Comparison of ENCODE assay signal across 14 mouse cellular contexts in genomic region chr14:57349955-57350354, GRCm38 (mm10).
"Had no signal": no experiment of that assay in that cellular context is flagged by ENCODE, and none has a peak within 500 bp of the region (broad histone marks: within the 10 kb centered on the region; RNA-seq: fewer than 3 reads in every experiment).

No protein-coding gene starts in this region.

- H3K36me3 ChIP-seq: limb, embryonic 13.5 days; midbrain, embryonic 12.5 days; neural tube, embryonic 15.5 days had no signal

- H3K9ac ChIP-seq: limb, embryonic 13.5 days; midbrain, embryonic 12.5 days; neural tube, embryonic 15.5 days had no signal

- H3K4me2 ChIP-seq: limb, embryonic 13.5 days; midbrain, embryonic 12.5 days; neural tube, embryonic 15.5 days had no signal

- H3K9me3 ChIP-seq: limb, embryonic 13.5 days; midbrain, embryonic 12.5 days; neural tube, embryonic 15.5 days had no signal

- H3K4me1 ChIP-seq: limb, embryonic 13.5 days; megakaryocyte, embryonic 14.5 days; neural tube, embryonic 15.5 days had no signal

- H3K4me3 ChIP-seq: layer of hippocampus, adult 2 months; limb, embryonic 13.5 days; megakaryocyte, embryonic 14.5 days; midbrain, embryonic 12.5 days; neural tube, embryonic 15.5 days had no signal

- H3K27me3 ChIP-seq: limb, embryonic 13.5 days; megakaryocyte, embryonic 14.5 days; midbrain, embryonic 12.5 days; neural tube, embryonic 15.5 days had no signal

- DNase-seq: kidney, adult 11 months; kidney, adult 9 months; kidney, postnatal 36 days; left cerebral cortex, postnatal 4 days; lung, adult 2 months; lung, postnatal 36 days had no signal

- ATAC-seq: lung, postnatal 0 days had no signal

- H3K27ac ChIP-seq: kidney, postnatal 0 days; layer of hippocampus, adult 2 months; limb, embryonic 13.5 days; midbrain, embryonic 12.5 days; neural tube, embryonic 15.5 days; stomach, postnatal 0 days had no signal
